Mouse (Mus musculus) kidney, adult 2 months (tissue): Measurements from ENCODE around the gene Eno2.

ENCODE experiments used
- CTCF ChIP-seq: fragments of 200-500 bp; conservative IDR thresholded peaks from 2 replicates; pipeline ENCODE4 v1.5.1; 2011; ENCODE audit warnings: low read depth, mild to moderate bottlenecking, control low read depth, low read length, moderate library complexity, mixed read lengths; ENCODE audit not compliant: insufficient read depth, insufficient read length
- POLR2A ChIP-seq: fragments of 200-500 bp; IDR thresholded peaks from one replicate; pipeline ENCODE4 v1.6.1; 2011; ENCODE audit warnings: low read depth, low read length, control low read depth

DNA sequence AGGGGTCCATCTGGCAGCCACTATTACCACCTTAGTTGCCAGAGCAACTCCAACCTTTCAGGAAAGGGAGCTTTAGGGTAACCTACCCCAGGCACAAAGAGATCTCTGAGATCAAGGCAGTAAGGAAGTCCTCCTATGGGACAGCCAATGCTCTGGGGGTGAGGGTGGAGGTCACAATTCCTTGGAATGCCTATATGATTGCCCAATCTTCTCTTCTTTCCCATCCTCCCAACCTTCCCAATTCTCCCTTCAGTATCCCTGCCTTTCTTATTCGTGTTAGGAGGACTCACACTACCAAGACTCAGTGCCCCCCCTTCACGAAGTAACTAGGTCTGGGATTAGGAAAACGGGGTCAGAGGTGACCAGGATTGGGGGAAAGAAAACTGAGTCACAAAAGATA lies 14.2 kb downstream of the Eno2 start:
- TF ChIP-seq CTCF (no peak), POLR2A (no peak)
